Mouse (Mus musculus) NIH3T3 (cell line): Measurements from ENCODE around the gene Runx3.

Experiments used
- DNase-seq: peaks from one replicate; pipeline ENCODE4 v3.0.0-alpha.2; 2012; ENCODE audit warnings: low read depth

Gene Runx3

DNA sequence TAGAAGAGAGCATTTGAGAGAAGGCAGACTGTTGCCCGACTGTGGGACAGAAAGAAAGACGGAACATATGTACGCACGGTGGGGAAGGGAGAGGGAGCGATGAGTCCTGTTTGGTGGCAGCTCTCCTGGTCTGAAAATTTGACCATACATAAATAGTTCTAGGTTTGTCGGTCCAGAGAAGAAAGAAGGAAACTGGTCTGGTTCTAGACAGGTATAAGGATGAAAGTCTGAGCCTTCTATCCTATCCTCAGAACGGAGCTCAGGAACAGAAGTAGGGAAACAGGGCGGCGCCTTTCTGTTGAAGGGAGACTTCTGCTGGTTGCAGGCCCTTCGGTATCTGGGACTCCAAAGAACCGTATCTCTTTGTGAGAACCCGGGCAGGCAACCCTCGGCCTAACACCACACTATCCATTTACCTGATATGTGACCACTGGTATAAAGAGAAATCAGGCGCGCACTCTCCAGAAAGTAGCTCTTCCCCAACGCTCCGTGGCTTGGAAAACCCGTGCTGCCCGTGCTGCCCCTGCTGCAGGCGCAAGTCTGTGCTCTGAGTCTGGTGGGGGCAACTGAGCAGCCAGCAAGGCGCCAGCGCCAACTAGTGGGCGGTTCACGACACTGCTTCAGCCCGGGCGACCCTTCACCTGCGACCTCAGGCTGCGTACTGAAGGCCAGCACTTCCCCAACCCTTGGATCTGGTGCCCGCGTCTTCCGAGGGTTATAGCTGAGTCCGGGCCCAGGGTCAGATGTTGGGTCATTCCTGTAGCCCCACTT lies 29.8 kb downstream of the Runx3 start:
- DNase-seq = no peak

DNA sequence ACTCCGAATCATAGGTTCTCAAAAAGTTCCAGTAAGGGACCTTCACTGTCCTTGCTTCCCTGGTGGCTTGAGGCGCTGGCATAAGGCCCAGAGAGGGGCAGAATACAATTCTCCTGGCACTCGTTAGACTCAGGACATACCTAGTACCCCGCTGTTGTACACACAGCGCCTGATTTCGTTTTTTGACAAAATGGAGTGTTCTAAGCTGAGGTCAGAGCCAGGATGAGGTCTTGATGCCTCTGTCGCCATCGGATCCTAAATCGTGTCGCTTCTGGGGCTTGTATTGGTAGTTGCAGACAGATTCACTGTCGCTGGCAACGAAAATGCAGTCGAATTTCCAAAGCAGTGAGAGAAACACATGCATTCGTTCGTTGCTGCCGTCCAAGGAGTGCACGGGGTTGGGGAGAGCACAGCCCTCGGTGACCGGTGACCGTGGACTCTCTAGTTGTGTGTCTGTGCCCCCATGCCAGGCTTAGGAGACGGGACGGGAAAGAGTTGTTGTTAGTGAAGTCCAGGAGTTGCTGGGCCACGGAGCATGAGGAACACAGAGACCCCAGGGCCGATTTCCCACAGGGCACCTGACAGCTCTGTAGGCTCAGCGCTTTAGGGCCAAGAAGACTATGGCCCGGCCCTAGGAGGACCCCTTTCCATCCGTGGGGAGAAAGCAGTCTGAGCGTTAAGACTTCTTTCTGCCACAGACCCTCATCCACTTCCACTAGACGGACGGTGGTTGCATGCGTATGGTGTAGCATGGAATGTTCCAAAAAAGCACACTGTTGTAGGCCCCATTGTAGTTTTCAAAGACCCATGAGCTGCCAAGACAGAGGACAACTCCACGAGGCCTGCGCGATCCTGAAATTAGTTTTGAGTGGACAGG lies 30.9 kb downstream of the Runx3 start:
- DNase-seq = no peak

DNA sequence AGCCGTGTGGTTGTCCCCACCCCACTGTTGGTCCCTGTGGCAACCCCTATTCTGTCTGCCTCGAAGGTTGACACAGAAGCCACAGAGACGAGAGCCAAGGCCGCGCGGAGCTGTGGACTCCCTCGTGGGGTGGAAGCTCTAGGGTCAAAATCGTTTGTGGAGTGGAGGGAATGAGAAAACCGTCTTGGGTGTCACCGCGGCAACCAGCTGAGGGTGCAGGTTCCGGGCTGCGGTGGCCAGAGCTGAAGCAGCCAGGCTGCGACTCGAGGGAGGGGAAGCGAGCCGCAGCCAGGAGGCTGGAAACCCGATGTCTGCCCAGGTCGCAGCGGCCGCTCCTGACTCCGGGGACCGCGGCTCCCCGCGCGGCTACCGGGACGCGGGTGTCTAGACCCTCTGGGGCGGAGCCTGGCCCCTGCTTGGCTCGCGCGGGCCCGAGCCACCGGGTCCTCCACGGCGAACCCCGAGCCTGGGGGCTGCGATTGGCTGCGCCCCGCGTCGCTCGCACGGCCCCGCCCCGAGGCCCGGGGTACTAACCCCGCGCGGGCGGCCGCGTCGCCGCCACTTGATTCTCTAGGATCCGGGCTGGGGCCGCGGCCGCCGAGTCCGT lies 31.6 kb downstream of the Runx3 start:
- DNase-seq = no peak

DNA sequence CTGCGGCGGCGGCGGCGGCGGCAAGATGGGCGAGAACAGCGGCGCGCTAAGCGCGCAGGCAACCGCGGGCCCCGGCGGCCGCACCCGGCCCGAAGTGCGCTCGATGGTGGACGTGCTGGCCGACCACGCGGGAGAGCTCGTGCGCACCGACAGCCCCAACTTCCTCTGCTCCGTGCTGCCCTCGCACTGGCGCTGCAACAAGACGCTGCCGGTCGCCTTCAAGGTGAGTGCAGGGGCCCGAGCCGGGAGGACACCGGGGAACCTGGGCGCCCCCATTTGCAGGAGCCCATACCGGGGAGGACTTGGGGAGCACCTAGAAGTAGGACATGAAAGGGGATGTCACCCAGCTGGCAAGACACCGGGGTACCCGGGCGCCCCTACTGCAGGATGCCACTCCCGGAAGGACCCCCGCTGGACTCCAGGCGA lies 32.4 kb downstream of the Runx3 start:
- DNase-seq = no peak

DNA sequence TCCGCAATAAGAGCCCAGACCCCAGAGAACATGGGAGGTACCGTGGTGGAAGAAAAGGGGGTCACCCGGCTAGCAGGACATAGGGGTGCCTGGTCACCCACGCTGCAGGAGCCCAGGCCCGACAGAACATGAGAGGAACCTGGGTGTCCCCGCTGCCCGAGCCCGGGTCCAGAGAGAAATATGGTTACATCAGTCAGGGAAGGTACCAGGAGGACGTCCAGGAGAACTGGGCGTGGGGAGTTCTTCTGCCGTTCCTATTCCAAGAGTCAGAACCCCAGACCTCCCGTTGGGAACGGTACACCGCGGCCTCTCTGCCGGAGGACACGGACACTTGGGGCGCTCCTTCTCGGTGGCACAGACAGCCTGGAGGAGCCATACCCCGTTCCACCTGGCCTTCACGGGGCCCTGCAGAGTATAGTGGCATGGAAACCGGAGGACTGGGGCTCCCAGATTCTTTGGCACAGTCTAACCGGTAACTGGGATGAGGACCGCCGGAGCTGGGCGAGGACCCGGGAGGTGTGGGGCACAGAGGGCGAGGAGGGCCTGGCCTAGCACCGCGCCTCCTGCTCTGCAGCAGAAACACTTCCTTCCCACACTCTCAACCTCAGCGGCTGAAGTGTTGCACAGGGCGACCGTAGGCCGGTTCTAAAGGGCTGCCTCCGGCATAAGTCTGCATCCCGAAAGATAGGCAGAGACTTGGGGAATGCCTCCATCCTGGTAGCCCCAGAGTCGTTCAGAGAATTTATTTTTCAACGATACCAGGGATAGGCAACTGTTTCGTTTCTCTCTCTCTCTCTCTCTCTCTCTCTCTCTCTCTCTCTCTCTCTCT lies 33.0 kb downstream of the Runx3 start:
- no peak for DNase-seq

DNA sequence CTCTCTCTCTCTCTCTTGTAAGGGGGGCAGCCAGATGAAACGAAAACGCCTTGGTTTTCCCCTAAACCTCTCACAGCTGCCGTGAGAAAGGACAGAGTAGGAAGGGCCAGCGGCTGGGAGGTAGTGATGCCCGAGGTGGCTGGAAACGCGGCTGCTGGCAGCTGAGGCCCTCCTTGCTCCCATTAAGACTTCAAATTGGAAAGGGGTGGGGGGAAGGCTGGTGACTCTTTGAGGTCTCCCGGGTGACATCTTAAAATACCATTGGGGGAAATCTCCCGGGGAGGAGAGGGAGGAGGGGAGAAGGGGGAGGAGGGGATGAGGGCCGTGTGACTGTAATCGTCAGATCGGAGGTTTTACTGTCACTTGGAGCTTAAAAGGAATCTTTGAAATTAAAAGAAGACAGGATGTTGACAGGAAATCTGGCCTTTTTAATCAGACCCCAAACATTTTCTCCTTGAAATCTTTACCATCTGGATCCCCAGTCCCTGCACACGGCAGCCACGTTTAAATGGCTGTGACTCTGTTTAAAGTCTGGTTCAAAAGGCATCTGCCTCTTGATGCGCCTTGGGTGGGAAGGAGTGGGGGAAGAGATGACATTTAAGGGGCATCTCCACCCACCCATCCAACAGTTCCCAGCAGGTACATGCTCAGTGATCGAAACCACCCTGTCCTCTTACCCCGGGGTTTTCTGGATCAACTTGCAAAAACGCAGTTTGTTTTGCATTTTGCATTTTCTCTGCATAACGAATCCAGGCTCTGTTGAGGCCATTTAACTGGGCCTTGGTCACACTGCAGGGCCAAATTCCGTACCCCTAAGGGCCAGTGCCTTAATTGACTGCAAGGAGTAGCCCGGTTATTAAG lies 33.9 kb downstream of the Runx3 start:
- DNase-seq = no peak

DNA sequence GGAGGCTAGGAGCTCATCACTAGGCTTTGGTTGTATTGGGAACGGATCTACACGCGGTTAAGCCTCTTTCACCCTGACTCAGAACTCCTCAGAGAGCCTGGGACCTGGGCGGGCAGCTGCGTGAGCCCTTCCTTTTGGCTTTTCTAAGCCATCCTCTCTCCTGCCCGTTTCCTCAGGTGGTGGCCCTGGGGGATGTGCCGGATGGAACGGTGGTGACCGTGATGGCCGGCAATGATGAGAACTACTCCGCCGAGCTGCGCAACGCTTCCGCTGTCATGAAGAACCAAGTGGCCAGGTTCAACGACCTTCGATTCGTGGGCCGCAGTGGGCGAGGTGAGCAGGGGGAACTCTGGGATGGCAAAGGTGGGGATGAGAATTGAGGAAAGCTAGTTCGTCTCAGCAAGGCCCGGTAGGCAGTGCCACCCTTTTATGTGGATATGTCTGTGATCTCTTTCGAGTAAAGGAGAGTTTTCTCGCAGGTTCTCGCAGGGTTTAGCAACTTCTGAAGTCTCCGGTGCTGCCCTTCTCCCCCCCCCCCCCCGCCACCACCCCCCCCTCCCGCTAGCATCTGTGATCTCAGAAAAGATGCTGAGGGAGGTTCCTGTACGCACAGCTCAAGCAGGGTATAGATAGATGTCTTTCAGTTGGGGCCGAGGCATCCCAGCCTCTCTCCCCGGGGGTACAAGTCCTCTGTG lies 34.8 kb downstream of the Runx3 start:
- DNase-seq = no peak

DNA sequence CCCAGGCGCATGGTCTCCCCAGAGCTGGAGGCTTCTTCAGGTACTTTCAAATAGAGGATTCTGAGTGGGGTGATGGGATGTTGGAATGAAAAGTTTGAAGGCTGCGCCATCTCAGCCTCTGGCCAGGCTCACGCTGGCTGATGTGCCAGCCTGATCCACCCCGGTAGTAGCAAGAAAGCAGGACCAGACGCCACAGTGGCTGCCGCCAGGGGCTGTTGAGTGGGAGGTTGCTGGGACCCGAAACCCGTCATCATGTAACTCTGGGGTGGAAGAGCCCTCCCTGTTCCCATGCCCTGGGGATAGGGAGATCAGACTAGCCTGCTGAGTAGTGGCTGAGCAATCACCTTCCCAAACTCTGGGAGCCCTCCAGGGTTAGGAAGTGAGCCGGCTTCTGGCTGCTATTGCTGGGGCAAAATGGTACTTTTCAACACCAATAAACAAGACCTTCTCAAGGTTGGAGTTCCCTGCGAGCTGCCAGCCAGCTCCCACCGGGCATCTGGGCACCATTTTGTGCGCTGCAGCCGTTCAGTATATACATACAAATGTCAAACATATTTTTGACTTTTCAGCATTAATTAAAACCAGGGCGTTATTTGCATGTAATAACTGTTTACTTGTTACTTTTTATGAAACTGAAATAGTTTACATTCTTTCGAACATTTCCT lies 35.5 kb downstream of the Runx3 start:
- no peak for DNase-seq

DNA sequence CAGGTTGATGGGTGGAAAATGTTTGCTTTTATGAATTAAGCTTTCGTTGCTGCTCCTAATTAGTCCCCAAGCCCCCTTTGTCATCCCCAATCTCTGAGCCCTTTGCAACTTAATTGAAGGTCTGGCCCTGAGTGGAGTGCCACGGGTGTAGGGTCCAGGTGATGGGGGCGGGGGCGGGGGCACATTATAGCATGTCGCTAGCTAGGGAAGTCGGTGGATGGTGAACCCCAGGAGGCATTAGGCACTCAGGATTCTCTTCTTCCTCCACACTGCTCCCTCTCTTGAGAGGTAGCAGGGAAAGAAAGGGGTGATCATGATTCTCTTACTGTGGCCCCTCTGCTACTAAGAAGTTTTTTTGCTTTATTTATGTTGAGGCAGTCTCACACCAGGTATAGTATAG lies 36.1 kb downstream of the Runx3 start:
- DNase-seq = no peak

DNA sequence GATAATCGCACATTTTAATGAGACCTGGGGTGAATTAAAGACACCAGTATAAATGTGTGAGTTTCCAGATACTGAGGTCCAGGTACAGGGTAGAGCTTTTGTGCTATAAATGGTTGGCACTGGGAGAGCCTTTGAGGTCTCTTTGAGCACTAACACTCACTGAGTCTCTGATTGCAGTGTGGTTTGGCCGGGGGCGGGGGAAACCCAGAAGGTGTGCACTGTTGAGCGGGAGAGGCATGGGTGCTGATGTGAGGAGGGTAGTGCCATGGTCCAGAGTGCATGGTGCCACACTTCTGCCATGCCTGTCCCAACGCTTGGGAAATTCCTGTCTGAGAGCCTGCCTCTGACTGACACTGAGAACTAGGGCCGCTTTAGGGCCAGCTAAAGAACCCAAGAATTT lies 36.9 kb downstream of the Runx3 start:
- DNase-seq = no peak

DNA sequence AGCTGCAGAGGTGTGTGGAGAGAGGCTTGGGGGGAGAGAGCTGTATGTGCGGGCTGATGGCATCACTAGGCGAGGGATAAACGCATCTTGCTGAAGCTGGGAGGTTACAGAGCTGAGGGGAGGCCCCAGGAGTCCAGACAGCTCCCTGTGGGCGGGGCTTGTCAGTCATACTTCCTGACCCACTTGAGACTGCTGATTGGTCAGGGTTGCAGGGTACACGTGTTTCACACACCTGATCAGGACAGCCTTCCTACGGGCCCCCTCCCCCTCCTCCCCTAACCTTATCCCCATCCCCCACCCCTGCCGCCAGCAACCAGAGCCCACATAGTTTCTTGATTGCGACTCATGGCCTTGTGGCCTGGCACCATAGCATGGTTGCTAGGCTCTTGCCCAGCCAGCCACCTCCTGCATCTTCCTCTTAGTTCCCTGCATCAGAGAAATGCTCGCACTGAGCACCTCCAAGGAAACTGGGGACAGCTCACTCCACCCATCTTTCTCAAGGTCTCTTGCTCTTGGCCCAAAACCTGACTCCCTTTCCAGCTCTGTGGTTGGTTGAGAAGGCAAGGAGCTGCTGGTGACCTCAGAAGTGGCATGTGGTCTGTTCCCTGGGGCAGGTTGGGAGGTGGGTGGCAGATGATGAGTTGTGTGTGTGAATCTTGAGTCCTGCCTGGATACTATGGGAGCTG lies 38.4 kb downstream of the Runx3 start:
- DNase-seq = peak; percentile 46

DNA sequence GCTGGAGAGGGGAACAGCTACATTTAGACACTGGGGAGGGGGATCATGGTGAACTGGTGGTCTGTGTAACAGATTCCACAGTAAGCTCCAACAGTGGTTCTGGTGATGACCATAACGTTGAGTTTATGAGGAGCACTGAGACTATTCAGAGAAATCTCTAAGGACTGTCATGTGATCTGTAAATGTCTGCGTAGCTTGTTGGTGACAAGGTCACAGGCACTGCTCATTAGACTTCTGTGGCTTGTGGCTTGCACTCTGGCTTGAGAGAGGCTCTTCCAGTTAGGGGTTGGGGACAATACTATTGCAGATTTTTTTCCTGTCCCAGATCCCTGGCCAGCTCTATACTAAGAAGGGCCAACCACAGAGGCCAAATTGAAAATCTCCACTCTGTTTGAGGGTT lies 39.2 kb downstream of the Runx3 start:
- no peak for DNase-seq

DNA sequence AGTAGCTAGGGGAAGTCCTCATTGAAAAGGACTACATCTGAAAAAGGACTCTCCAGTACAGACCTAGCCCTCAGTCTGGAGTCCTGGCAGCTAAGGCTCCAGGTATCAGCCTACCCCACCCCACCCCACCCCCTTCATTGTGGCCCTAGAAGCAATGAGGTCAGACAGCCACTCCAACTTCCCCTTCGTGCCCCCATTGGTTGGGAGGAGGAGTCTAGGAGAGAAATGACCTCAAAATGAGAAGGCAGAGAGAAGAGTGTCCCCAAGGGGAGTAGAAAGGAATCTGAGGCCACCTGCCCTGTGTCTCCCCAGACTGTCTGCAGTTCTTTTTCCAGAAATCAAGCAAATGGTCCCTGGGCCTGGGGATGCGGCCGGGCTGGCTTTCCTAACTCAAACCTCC lies 39.7 kb downstream of the Runx3 start:
- DNase-seq = no peak

DNA sequence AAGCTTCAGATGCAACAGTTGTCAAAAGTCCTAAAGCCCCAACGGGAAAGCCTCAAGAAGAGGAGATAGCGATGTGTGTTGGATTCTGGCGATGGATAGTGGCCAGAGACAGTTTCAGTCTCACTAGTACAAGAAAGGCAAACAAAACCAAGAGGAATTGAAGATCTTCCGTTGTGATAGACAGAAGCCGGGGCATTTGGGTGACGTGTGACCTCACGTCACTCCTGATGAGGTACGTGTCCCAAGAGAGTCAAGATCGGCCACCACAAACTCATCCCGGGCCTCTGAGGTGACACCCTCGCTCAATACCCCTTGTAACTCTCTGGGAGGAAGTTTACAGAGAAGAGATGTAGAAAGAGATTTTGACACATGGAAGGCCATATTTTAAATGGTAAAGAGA lies 41.0 kb downstream of the Runx3 start:
- DNase-seq = no peak

DNA sequence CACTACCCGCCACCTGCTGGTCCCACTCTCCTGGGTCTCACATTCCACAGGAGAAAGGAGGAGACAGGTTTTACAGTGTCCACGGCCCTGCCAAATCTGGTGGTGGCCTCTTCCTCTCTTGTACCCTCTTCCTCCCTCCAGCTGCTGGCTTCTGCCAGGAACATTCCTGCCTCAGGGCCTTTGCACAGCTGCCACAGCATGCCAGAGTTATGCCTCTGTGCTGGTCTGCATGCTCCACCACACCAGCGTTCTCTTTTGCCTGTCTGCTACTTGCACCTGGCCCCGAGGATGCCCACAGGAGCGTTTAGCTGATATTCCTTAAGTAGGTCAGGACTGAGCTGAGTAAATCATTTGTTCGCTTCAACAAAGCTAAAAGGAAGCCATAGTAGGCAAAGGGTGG lies 45.3 kb downstream of the Runx3 start:
- DNase-seq = no peak

DNA sequence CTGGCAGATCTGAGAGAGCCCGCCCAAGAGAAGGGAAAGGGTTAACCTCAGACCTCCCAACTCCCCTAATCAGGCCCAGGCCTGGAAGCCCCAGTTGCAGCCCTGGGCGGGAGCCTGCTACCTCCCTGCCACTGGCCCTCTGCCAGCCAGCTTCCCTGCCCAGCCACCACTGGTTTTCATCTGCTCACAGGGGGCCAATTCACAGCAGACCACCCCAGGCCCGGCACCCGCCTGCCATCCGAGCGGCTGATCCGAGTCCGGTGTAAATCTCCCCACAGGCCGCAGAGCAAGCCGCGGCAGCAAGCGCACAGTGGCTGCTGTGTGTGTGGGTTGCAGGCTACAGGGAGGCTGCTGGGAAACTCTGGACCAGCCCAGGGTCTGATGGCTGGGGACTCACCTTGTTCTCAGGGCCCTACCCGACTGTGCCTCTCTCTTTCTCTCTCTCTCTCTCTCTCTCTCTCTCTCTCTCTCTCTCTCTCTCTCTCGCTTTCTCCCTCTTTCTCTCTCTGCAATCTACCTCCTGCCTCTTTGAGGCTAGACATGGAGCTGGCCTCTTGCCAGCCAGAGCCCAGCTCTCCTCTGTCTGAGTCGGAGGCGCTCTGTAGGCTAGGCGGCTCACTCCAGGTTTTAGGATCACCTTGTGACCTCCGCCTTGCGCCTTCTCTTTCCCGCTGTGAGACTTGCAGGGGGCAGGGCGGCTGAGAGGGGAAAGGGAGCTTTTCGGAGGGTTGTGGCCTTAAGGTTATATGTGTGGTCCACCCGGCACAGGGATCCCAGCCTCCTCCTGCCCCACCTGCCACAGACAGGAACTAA lies 46.2 kb downstream of the Runx3 start:
- DNase-seq = peak; percentile 22

DNA sequence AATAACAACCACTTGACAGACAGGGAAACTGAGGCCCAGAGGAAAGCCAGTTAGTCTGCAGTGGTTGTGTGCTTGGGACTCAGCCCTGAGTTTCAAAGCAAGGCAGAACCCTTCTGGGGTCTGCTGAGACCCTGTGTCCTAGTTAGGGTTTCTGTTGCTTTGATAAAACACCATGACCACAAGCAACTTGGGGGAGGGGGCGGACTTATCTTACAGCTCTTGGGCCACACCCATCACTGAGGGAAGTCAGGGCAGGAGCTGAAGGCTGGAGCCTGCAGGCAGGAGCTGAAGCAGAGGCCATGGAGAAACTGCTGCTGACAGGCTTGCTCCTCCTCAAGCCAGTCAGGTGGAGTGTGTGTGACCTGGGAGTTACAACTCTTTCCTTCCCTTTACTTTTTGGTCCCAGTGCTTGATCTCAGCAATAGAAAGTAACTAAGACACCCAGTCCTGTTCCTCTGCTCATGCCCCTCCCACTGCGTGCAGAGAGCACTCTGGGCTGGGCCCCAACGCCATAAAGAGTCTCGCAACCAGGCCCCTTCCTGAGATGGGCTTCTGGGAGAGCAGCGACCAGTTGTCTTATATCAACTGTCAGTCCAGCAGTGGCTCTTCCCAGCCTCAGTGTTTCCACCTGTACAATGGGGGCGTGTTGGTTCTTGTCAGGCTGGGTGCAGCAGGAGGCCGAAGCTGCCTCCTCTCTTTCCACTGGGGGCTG lies 47.5 kb downstream of the Runx3 start:
- no peak for DNase-seq

DNA sequence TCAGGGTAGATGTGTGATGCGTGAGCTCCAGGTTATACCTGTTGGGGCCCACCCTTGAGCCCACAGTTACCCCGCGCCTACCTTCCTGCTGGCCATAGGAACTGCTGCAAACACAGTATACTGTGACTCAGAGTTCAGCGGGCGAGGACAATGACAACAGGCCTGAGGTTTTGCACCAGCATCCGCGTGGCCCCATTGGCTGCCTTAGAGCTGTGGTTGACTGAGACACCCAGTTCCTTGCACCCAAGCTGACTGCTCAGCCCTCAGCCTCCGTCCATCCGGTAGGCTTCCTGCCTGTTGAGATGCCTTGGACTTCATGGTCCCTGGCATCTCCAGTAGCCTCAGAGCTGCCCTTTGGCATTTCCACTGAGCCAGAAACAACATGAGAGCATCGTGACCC lies 48.6 kb downstream of the Runx3 start:
- DNase-seq = no peak
